Mouse (Mus musculus): Measurements from ENCODE around the gene Kdsr. TPM values are rescaled to one million over a fixed set of nuclear protein-coding genes. Genes with fewer than 3 reads are reported as not detected.

Kdsr gene
- polyA plus RNA-seq (2015; fragmentation: Nextera tagmentation; extraction: Ambion mirVana): 17.5 and 17.7 TPM in 2 replicates

DNA sequence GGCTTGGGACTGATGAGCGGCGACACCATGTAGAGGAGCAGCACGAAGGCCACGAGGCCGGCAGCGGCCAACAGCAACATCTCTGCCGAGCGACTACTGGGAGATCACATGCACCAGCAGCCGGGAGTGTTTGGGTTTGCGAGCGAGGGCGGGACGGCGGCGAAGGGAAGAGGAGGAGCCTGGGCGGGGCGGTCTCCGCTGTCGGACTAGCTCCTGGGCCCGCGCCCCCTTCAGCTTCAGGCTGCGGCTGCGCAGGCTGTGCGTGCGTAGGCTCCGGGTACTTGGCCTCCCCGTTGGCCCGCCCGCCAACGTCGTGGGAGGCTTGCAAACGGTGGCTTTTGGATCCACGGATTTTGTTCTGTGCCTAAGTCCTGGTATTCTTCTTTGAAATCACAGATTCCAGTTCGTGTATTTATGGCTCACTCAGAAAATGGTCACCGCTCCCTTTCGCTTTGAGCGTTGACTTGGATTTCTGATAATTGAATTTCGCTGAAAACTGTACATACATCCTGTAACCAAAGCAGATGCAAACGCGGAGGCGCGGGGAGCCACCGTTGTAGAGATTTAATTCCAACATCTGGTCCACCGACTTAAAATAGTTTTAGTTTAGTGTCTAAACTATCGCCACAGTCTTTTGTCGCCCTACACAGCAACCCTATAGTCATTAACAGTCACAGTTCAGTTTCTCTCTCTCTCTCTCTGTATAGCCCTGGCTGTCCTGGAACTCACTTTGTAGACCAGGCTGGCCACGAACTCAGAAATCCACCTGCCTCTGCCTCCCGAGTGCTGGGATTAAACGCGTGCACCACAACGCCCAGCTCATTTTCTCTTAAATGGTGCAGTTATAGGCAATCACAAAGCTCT, at the start of gene Kdsr:
Gene Kdsr, minus strand, starts transcription at position 156 of the 864 bp plus-strand sequence.
- Histone ChIP-seq H3K4me2 (ENCODE audit: low read depth, low read length) (peak within 1 kb of the TSS; percentile 96), H3K4me3 (ENCODE audit: low read length) (peak within 1 kb of the TSS; percentile 78), H3K36me3 (ENCODE audit: control insufficient read depth, insufficient read depth, low read length) (no peaks in the 10 kb centered on the region), H3K4me1 (replicated peaks; ENCODE audit: control insufficient read depth, insufficient read depth, low read length) (peaks cover 9% of the 10 kb centered on the region), H3K27me3 (ENCODE audit: control insufficient read depth, insufficient read depth, low read depth, low read length) (no peaks in the 10 kb centered on the region), H3K9me3 (ENCODE audit: control insufficient read depth, low read length) (no peaks in the 10 kb centered on the region), H3K27ac (ENCODE audit: low read length) (peak within 1 kb of the TSS; percentile 96), H3K9ac (ENCODE audit: low read length) (peak within 1 kb of the TSS; percentile 81)
- WGBS: 1% methylated on average over 51 of the region's 51 CpGs
- peak; percentile 99 for ATAC-seq (ENCODE audit: low read depth)

DNA sequence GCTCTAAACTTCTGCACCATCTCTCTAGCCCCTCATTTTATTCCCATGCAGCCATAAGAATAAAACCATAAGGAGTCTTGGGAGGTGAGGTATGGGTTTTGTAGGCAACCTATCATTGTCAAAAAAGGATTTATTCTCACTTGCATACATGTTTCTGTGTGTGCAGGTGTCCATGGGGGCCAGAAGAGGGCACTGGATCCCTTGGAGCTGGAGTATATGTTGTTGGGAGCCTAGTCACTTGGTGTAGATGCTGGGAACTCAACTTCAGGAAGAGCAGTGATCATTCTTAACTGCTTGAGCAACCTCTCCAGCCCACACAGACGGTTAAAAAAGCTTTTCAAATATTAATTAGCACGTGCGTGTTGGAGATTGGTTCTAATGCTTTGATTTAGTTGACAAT, 40.4 kb upstream of the Kdsr start:
- Histone ChIP-seq H3K27ac (ENCODE audit: low read length) (no peak overlapping the region), H3K9me3 (ENCODE audit: control insufficient read depth, low read length) (no peaks in the 10 kb centered on the region), H3K9ac (ENCODE audit: low read length) (no peak overlapping the region), H3K4me3 (ENCODE audit: low read length) (no peak overlapping the region), H3K27me3 (ENCODE audit: control insufficient read depth, insufficient read depth, low read depth, low read length) (no peaks in the 10 kb centered on the region), H3K4me1 (replicated peaks; ENCODE audit: control insufficient read depth, insufficient read depth, low read length) (peaks cover 7% of the 10 kb centered on the region), H3K4me2 (ENCODE audit: low read depth, low read length) (no peak overlapping the region), H3K36me3 (ENCODE audit: control insufficient read depth, insufficient read depth, low read length) (no peaks in the 10 kb centered on the region)
- 81% methylated on average over 3 of the region's 3 CpGs for WGBS
- ATAC-seq (ENCODE audit: low read depth): no peak

GRCm38 (mm10) chr1:106799406-106799805, 39.9 kb upstream of the Kdsr start:
- Histone ChIP-seq H3K4me1 (replicated peaks; ENCODE audit: control insufficient read depth, insufficient read depth, low read length) (peaks cover 11% of the 10 kb centered on the region), H3K36me3 (ENCODE audit: control insufficient read depth, insufficient read depth, low read length) (no peaks in the 10 kb centered on the region), H3K4me3 (ENCODE audit: low read length) (no peak overlapping the region), H3K9me3 (ENCODE audit: control insufficient read depth, low read length) (no peaks in the 10 kb centered on the region), H3K27ac (ENCODE audit: low read length) (no peak overlapping the region), H3K27me3 (ENCODE audit: control insufficient read depth, insufficient read depth, low read depth, low read length) (no peaks in the 10 kb centered on the region), H3K9ac (ENCODE audit: low read length) (no peak overlapping the region), H3K4me2 (ENCODE audit: low read depth, low read length) (no peak overlapping the region)
- ATAC-seq (ENCODE audit: low read depth): no peak
- WGBS: 48% methylated on average over 1 of the region's 1 CpGs

DNA sequence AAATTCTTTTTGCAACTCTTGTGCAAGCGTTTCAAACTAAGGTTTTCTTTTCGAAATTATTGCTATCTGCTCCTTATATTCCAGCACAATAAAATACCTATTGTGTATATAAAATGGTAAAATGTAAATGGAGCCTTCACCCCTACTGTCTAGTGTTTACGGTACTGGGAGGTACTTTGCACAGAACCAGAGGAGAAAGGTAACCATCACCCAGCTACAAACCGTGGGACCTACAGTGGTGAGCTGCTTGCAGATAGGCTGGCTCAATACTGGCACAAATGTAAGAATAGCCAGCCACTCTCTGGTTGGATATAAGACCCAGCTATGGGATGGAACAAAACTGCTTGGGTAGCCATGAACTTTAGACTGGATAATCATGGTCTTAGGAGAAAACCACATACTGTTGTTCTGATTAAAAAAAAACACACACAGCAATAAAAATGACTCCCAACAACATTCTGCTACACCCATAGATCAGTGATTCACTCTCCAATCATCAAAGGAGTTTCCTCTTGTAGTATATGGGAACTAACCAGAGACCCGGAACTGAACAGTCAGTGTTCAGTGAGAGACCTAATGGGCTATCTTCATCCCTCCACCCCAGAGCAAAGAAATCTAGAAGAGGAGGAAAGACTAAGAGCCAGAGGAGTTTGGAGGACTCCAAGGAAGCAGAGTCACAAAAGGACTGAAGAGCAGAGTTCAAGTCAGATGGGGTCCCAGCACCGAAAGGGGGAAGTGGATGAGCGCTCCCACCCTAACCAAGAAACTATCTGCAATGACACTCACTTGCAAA, 37.7 kb upstream of the Kdsr start:
- ATAC-seq (ENCODE audit: low read depth): no peak
- Histone ChIP-seq H3K9ac (ENCODE audit: low read length) (peak overlapping the region; percentile 93; the same call in 1 of the 2 replicates), H3K9me3 (ENCODE audit: control insufficient read depth, low read length) (no peaks in the 10 kb centered on the region), H3K36me3 (ENCODE audit: control insufficient read depth, insufficient read depth, low read length) (no peaks in the 10 kb centered on the region), H3K27me3 (ENCODE audit: control insufficient read depth, insufficient read depth, low read depth, low read length) (no peaks in the 10 kb centered on the region), H3K27ac (ENCODE audit: low read length) (no peak overlapping the region), H3K4me2 (ENCODE audit: low read depth, low read length) (peak overlapping the region; percentile 59), H3K4me1 (replicated peaks; ENCODE audit: control insufficient read depth, insufficient read depth, low read length) (peaks cover 12% of the 10 kb centered on the region), H3K4me3 (ENCODE audit: low read length) (peak overlapping the region; percentile 82)
- WGBS: 60% methylated on average over 7 of the region's 7 CpGs

- Histone ChIP-seq H3K27ac (ENCODE audit: low read length) (peak within 1 kb of the TSS; percentile 92), H3K4me2 (ENCODE audit: low read depth, low read length) (peak within 1 kb of the TSS; percentile 89), H3K9me3 (ENCODE audit: control insufficient read depth, low read length) (no peaks in the 10 kb centered on the region), H3K4me1 (replicated peaks; ENCODE audit: control insufficient read depth, insufficient read depth, low read length) (peaks cover 12% of the 10 kb centered on the region), H3K36me3 (ENCODE audit: control insufficient read depth, insufficient read depth, low read length) (no peaks in the 10 kb centered on the region), H3K27me3 (ENCODE audit: control insufficient read depth, insufficient read depth, low read depth, low read length) (no peaks in the 10 kb centered on the region), H3K9ac (ENCODE audit: low read length) (peak within 1 kb of the TSS; percentile 93), H3K4me3 (ENCODE audit: low read length) (peak within 1 kb of the TSS; percentile 82)
- peak; percentile 99 for ATAC-seq (ENCODE audit: low read depth)
- under 1% methylated on average over 23 of the region's 23 CpGs for WGBS
These were observed 37.0 kb upstream of the Kdsr start, which contains the start of gene Vps4b for GRCm38 (mm10) chr1:106796542-106796924. Gene Vps4b (minus strand): TSS chr1:106796728.

GRCm38 (mm10) chr1:106795634-106796541, 36.4 kb upstream of the Kdsr start:
- H3K27me3 ChIP-seq (ENCODE audit: control insufficient read depth, insufficient read depth, low read depth, low read length): no peaks in the 10 kb centered on the region
- no peaks in the 10 kb centered on the region for H3K9me3 ChIP-seq (ENCODE audit: control insufficient read depth, low read length)
- H3K4me2 ChIP-seq (ENCODE audit: low read depth, low read length): peak overlapping the region; percentile 89
- peak; percentile 91 for ATAC-seq (ENCODE audit: low read depth)
- H3K9ac ChIP-seq (ENCODE audit: low read length): peak overlapping the region; percentile 93
- 2% methylated on average over 50 of the region's 51 CpGs for WGBS
- peaks cover 12% of the 10 kb centered on the region for H3K4me1 ChIP-seq (replicated peaks; ENCODE audit: control insufficient read depth, insufficient read depth, low read length)
- H3K27ac ChIP-seq (ENCODE audit: low read length): peak overlapping the region; percentile 92
- H3K36me3 ChIP-seq (ENCODE audit: control insufficient read depth, insufficient read depth, low read length): no peaks in the 10 kb centered on the region
- H3K4me3 ChIP-seq (ENCODE audit: low read length): peak overlapping the region; percentile 82

- no peak overlapping the region for H3K9ac ChIP-seq (ENCODE audit: low read length)
- H3K4me2 ChIP-seq (ENCODE audit: low read depth, low read length): no peak overlapping the region
- no peak overlapping the region for H3K27ac ChIP-seq (ENCODE audit: low read length)
- ATAC-seq (ENCODE audit: low read depth): no peak
- H3K4me3 ChIP-seq (ENCODE audit: low read length): no peak overlapping the region
- H3K27me3 ChIP-seq (ENCODE audit: control insufficient read depth, insufficient read depth, low read depth, low read length): no peaks in the 10 kb centered on the region
- peaks cover 37% of the 10 kb centered on the region for H3K36me3 ChIP-seq (ENCODE audit: control insufficient read depth, insufficient read depth, low read length)
- H3K4me1 ChIP-seq (replicated peaks; ENCODE audit: control insufficient read depth, insufficient read depth, low read length): no peaks in the 10 kb centered on the region
- WGBS: 88% methylated on average over 4 of the region's 4 CpGs
- no peaks in the 10 kb centered on the region for H3K9me3 ChIP-seq (ENCODE audit: control insufficient read depth, low read length)
These were observed 15.4 kb upstream of the Kdsr start for GRCm38 (mm10) chr1:106774896-106775295.

GRCm38 (mm10) chr1:106774092-106774491, 14.6 kb upstream of the Kdsr start:
- H3K36me3 ChIP-seq (ENCODE audit: control insufficient read depth, insufficient read depth, low read length): peaks cover 33% of the 10 kb centered on the region
- H3K4me1 ChIP-seq (replicated peaks; ENCODE audit: control insufficient read depth, insufficient read depth, low read length): no peaks in the 10 kb centered on the region
- H3K9me3 ChIP-seq (ENCODE audit: control insufficient read depth, low read length): no peaks in the 10 kb centered on the region
- ATAC-seq (ENCODE audit: low read depth): no peak
- no peak overlapping the region for H3K4me3 ChIP-seq (ENCODE audit: low read length)
- H3K27ac ChIP-seq (ENCODE audit: low read length): no peak overlapping the region
- no peaks in the 10 kb centered on the region for H3K27me3 ChIP-seq (ENCODE audit: control insufficient read depth, insufficient read depth, low read depth, low read length)
- 71% methylated on average over 9 of the region's 9 CpGs for WGBS
- H3K9ac ChIP-seq (ENCODE audit: low read length): no peak overlapping the region
- H3K4me2 ChIP-seq (ENCODE audit: low read depth, low read length): no peak overlapping the region

Data from lung, embryonic 16.5 days (tissue).